Mouse (Mus musculus) layer of hippocampus, postnatal 36 days (tissue): ENCODE data around the gene Lekr1. TPM values are rescaled to one million over a fixed set of nuclear protein-coding genes. Genes with fewer than 3 reads are reported as not detected.
A peak's percentile ranks its signal among the peaks of the same experiment; 100 is the strongest.

Experiments used
- DNase-seq, 2 experiments: peaks; one replicate each; pipeline ENCODE4 v3.0.0; 2022
- total RNA-seq, 2 experiments: library from RNA; stranded (reverse); gene quantifications; 2 replicates each; pipeline ENCODE4 v1.2.3; 2021

Gene Lekr1
- total RNA-seq = 1 to 10 TPM; 4.1 to 6.6 TPM

GRCm38 (mm10) chr3:65665977-65666766 is at the start of gene Lekr1:
TSS of gene Lekr1 (plus strand) at chr3:65666228.
- peak; percentile 91 to 92 for DNase-seq

DNA sequence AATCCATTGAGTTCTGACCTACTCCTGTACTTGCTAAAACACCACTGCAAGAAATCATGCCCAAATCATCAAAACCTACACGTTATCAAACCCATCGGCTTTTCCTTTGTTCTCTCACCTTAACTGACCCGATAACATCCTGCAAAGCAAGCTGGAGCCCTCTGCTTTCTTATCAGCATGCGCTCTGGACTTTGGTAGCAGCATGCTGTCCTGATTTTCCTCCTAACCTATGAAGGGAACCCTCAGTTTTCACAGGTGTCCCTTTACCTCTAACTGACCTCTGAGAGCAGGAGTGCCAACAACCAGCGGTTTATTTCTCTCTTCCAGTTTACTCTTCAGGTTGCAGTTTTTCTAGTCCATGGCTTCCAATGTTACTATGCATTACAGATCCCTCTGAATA is 48.5 kb upstream of the Lekr1 start:
- DNase-seq = no peak

DNA sequence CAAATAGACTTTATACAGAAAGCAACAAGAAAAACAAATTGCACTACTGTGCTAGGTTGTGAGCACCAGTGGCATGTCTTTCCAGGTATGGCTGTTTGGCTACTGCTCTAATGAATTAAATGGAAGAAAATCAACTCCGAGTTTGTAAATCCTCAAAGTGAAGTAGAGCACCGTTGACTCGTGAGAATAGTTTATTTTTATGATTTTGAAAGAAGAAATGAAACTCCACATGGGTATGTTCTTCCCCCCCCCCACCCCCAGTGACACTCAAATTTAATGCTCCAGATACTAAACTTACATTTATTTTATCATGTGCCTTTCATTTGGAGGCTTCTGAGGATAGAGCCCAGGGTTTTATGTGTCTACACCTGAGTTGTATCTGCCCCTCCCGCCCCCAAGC is 46.7 kb upstream of the Lekr1 start:
- no peak for DNase-seq

DNA sequence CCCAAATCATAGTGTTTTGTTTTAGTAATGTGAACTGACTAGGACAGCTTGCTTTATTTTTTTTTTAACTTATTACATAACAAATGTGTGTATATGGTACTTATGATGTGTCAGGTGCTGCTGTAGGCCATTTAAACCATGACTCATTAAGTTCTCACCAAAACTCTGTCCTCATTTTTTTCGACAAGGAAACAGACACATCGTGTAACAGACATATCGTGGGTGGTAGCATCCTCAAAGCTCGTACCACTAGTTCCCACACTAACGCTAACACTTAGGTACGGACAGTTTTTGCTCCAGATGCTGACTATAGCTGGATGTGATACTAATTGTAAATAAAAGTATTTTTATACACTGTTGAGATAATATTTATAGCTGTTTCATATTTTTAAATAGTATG is 43.0 kb upstream of the Lekr1 start:
- DNase-seq = no peak

GRCm38 (mm10) chr3:65625496-65626289 is 40.3 kb upstream of the Lekr1 start:
- DNase-seq = no peak

- DNase-seq = no peak
Observed at GRCm38 (mm10) chr3:65626290-65626914, 39.6 kb upstream of the Lekr1 start.

GRCm38 (mm10) chr3:65627021-65627706 is 38.9 kb upstream of the Lekr1 start:
- no peak for DNase-seq

GRCm38 (mm10) chr3:65627707-65628028 is 38.4 kb upstream of the Lekr1 start:
- DNase-seq = no peak

GRCm38 (mm10) chr3:65629565-65630112 is 36.4 kb upstream of the Lekr1 start:
- no peak for DNase-seq

DNA sequence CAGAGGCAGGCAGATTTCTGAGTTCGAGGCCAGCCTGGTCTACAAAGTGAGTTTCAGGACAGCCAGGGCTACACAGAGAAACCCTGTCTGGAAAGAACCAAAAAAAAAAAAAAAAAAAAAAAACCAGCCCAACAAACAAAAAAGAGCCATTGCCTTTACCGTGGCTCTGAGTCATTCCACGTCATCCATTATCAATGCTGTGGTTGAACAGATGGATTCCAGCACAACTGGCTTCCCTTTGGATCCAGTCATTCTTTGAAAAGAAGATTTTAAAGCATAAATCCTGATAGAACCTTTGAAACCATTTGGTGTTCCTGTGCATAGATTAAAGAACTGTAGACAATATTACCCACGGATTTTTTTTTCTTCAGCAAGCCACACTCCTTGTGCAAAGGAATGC is 32.4 kb upstream of the Lekr1 start:
- DNase-seq = no peak

GRCm38 (mm10) chr3:65635983-65636382 is 30.0 kb upstream of the Lekr1 start:
- no peak for DNase-seq

GRCm38 (mm10) chr3:65637313-65637712 is 28.7 kb upstream of the Lekr1 start:
- no peak for DNase-seq

DNA sequence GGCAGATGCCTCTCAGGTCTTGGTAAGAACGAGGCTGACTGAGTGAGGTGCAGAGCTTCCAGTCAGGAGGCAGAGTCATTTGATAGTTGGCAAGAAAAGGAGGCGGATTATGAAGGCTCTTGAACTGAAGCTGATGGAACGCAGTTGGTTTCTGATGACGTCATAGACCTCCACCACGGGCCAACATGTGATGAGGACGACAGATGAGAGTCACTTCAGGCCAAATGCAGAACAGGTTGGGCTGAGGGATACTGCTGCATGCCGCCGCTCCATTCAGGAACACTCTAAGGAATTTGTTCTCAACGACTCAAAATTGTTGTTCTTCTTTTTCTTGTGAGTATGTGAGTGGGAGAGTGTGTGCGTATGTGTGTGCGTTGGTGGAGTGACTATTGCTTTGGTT is 27.1 kb upstream of the Lekr1 start:
- DNase-seq = no peak

- DNase-seq = no peak
Observed at GRCm38 (mm10) chr3:65639454-65640014, 26.5 kb upstream of the Lekr1 start.

- no peak for DNase-seq
Observed at GRCm38 (mm10) chr3:65642959-65643358, 23.1 kb upstream of the Lekr1 start.

GRCm38 (mm10) chr3:65643654-65644053 is 22.4 kb upstream of the Lekr1 start:
- no peak for DNase-seq

DNA sequence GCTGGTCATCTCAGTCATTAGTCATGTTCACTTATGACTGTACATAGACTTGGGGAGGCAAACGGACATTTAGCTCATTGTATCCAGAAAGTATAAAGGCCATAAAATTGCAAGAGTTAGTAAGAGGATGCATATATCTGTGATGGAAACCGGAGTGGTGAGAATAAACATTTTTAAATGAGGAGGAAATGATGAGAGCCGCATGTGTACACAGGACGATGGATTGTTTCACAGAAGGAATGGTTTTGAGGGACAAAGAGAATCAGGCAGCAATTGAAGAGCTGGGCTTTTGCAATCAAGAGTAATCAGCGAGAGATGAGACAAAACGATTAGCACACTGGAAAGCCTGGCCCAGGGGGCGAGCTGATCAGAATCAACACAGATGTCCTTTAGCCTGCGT is 18.4 kb upstream of the Lekr1 start:
- no peak for DNase-seq

- no peak for DNase-seq
Observed at GRCm38 (mm10) chr3:65648913-65649312, 17.1 kb upstream of the Lekr1 start.

DNA sequence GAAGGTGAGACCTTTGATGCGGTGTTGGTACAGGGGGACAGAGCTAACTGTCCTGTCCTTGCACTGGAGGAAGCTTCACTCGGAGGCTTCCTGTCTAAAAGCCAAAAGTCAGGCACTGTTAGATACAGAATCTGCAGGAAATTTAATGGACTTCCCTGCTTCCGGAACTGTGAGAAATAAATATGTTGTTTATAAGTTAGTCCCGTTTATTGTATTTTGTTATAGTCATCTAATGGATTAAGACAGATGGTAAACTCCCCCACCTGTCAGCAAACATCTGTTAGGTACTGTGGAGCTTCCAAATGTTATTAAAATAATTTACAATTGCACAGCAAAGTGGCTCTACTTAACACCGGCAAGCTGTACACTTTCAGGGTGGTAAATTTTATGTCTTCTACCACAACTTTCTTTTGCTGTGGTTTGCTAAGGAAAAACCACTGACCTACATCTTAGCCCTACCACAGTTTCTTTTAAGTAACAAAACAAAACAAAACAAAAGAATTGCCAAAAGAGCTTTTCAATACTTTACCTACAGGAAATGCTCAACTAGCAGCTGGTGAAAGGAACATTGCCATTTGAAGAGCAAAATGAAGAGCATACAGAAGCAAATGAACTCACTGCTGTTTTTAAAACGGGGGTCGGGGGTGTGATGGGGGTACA is 15.7 kb upstream of the Lekr1 start:
- DNase-seq = no peak

- no peak for DNase-seq
Observed at GRCm38 (mm10) chr3:65654541-65655206, 11.4 kb upstream of the Lekr1 start.

- no peak for DNase-seq
Observed at GRCm38 (mm10) chr3:65656451-65656850, 9.6 kb upstream of the Lekr1 start.
